Mouse (Mus musculus) forebrain, embryonic 12.5 days (tissue): Measurements from ENCODE around the gene Cabp2. TPM values are rescaled to one million over a fixed set of nuclear protein-coding genes. Genes with fewer than 3 reads are reported as not detected.

ENCODE experiments used
- ATAC-seq: fragments of 200-750 bp; cut with Nextera tagmentation; 2 replicates; pipeline ENCODE4 v1.8.0; 2017; ENCODE audit warnings: moderate TSS enrichment; ENCODE audit not compliant: low FRiP score
- H3K27ac ChIP-seq: fragments of 300-500 bp; sonication (generic); 2 replicates; pipeline ENCODE4 v1.5.1; 2016; ENCODE audit warnings: mild to moderate bottlenecking
- H3K27me3 ChIP-seq: fragments of 300-500 bp; sonication (generic); 2 replicates; pipeline ENCODE4 v1.6.1; 2016; ENCODE audit warnings: mild to moderate bottlenecking
- H3K36me3 ChIP-seq: fragments of 300-500 bp; sonication (generic); replicated peaks from 2 replicates; pipeline ENCODE4 v1.6.1; 2016; ENCODE audit warnings: mild to moderate bottlenecking
- H3K4me1 ChIP-seq: fragments of 300-500 bp; sonication (generic); 2 replicates; pipeline ENCODE4 v1.6.1; 2016
- H3K4me2 ChIP-seq: fragments of 300-500 bp; sonication (generic); 2 replicates; pipeline ENCODE4 v1.6.1; 2016; ENCODE audit warnings: mild to moderate bottlenecking, moderate library complexity
- H3K4me3 ChIP-seq: fragments of 300-500 bp; sonication (generic); replicated peaks from 2 replicates; pipeline ENCODE4 v1.5.1; 2016; ENCODE audit warnings: mild to moderate bottlenecking
- H3K9ac ChIP-seq: fragments of 300-500 bp; sonication (generic); 2 replicates; pipeline ENCODE4 v1.6.1; 2016; ENCODE audit warnings: mild to moderate bottlenecking
- H3K9me3 ChIP-seq: fragments of 300-500 bp; sonication (generic); 2 replicates; pipeline ENCODE4 v1.6.1; 2016
- WGBS: fragments of 180-500 bp; shearing (Covaris S2); methylation state at CpG from one replicate; pipeline ENCODE4 v1.1.7; 2016; 5-methylcytosine and 5-hydroxymethylcytosine counted together
- polyA plus RNA-seq: library from polyadenylated mRNA; unstranded; fragments of >200 nt; fragmentation: Nextera tagmentation; extraction: Ambion mirVana; gene quantifications from 2 replicates; pipeline ENCODE4 v1.2.1, GENCODE M21; 2016

Gene Cabp2
- polyA plus RNA-seq, 1 experiment from 2014 or later, result not detected

- H3K27me3 ChIP-seq, result no peaks in the 10 kb centered on the region
- H3K27ac ChIP-seq, result no peak overlapping the region
- H3K4me1 ChIP-seq, result no peaks in the 10 kb centered on the region
- no peak overlapping the region for H3K4me3 ChIP-seq
- no peak overlapping the region for H3K4me2 ChIP-seq
- H3K36me3 ChIP-seq, result no peaks in the 10 kb centered on the region
- no peaks in the 10 kb centered on the region for H3K9me3 ChIP-seq
- H3K9ac ChIP-seq, result no peak overlapping the region
- WGBS, result 91% methylated on average over 6 of the region's 6 CpGs
- no peak for ATAC-seq
Observed at GRCm38 (mm10) chr19:4071406-4071805, 10.0 kb upstream of the Cabp2 start.

DNA sequence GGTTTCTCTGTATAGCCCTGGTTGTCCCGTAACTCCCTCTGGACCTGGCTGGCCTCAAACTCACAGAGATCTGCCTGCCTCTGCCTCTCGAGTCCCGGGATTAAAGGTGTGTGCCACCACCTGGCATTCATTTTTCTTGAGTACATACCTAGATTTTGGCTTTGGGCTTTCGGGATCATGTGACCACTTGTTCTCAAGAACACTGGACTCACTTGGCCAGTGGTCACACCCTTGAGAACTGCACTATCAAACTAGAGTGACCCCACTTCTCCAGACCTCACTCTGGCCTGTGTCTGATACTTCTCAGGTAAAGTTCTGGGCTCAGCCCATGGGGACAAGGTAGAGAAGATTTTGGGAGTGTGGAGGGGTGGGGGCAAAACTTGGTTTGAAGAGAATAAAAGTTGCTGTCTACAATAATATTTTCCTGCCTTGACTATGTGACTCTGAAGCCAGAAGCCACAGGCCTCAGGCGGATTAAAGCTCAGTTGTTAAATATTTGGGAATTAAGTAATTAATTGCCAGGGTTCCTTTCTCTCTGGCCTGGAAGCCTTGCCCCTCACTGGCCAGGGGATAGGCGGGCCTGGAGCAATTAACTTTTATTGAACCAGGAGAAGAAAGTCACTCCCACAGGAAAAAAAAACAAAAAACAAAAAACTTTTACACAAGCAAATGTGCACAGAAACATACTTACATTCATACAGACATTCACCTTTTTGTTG lies 8.5 kb upstream of the Cabp2 start:
- Histone ChIP-seq H3K4me3 (no peak overlapping the region), H3K27ac (no peak overlapping the region), H3K4me2 (no peak overlapping the region), H3K9ac (no peak overlapping the region), H3K9me3 (no peaks in the 10 kb centered on the region), H3K4me1 (no peaks in the 10 kb centered on the region), H3K36me3 (no peaks in the 10 kb centered on the region), H3K27me3 (no peaks in the 10 kb centered on the region)
- no peak for ATAC-seq
- WGBS, result 73% methylated on average over 6 of the region's 6 CpGs

GRCm38 (mm10) chr19:4075531-4075930 lies 5.8 kb upstream of the Cabp2 start:
- Histone ChIP-seq H3K27me3 (no peaks in the 10 kb centered on the region), H3K9ac (no peak overlapping the region), H3K4me2 (no peak overlapping the region), H3K36me3 (no peaks in the 10 kb centered on the region), H3K9me3 (no peaks in the 10 kb centered on the region), H3K4me3 (no peak overlapping the region), H3K27ac (no peak overlapping the region), H3K4me1 (no peaks in the 10 kb centered on the region)
- ATAC-seq, result no peak
- WGBS, result 86% methylated on average over 1 of the region's 1 CpGs

- no peaks in the 10 kb centered on the region for H3K36me3 ChIP-seq
- peaks cover 8% of the 10 kb centered on the region; the same call in 1 of the 2 replicates for H3K27me3 ChIP-seq
- no peaks in the 10 kb centered on the region for H3K4me1 ChIP-seq
- no peaks in the 10 kb centered on the region for H3K9me3 ChIP-seq
- H3K9ac ChIP-seq, result no peak overlapping the region
- H3K27ac ChIP-seq, result no peak overlapping the region
- WGBS, result 77% methylated on average over 1 of the region's 1 CpGs
- no peak overlapping the region for H3K4me2 ChIP-seq
- H3K4me3 ChIP-seq, result no peak overlapping the region
- ATAC-seq, result no peak
Observed at GRCm38 (mm10) chr19:4079594-4079993, 1.8 kb upstream of the Cabp2 start.

GRCm38 (mm10) chr19:4080511-4081009 lies 818 bp upstream of the Cabp2 start:
- 73% methylated on average over 8 of the region's 8 CpGs for WGBS
- Histone ChIP-seq H3K27ac (no peak overlapping the region), H3K4me2 (no peak overlapping the region), H3K9me3 (no peaks in the 10 kb centered on the region), H3K9ac (no peak overlapping the region), H3K36me3 (no peaks in the 10 kb centered on the region), H3K4me3 (no peak overlapping the region), H3K27me3 (peaks cover 8% of the 10 kb centered on the region; the same call in 1 of the 2 replicates), H3K4me1 (no peaks in the 10 kb centered on the region)
- ATAC-seq, result no peak

DNA sequence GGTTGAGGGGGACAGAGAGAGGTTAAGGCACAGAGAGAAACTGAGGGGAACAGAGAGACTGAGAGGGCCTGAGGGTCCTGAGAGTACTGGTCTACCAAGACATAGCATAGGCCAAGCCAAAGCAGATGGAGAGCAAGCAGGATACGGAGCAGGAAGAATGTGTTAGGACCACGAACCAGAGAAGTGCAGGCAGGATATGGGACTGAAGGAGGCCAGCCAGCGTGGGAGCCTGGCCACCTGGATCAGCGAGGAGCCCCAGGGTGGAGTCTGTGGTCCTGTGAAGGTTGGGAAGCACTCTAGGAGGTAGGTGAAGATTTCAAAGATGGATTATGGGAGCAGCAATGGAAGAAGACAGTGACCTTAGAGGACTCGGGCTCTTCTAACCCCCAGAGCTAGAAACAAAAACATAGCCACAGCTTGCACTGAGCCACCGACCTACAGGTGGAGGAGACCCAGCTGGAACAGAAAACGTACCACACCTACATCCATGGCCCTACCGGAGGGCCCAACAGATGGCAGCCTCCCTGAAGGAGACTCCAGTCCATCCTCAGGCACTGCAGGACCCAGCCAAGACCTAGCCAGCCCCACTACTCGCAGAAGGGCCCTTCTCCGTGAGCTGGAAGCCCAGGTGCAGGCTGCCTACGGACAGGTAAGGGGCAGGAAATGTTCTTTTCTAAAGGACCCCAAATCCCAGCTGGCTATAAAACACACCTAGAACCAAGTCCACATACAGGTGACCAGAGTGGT lies 1.0 kb downstream of the Cabp2 start:
- Histone ChIP-seq H3K4me2 (no peak overlapping the region), H3K9ac (no peak overlapping the region), H3K36me3 (no peaks in the 10 kb centered on the region), H3K27ac (no peak overlapping the region), H3K27me3 (peaks cover 8% of the 10 kb centered on the region; the same call in 1 of the 2 replicates), H3K9me3 (no peaks in the 10 kb centered on the region), H3K4me1 (no peaks in the 10 kb centered on the region), H3K4me3 (no peak overlapping the region)
- ATAC-seq, result no peak
- 87% methylated on average over 11 of the region's 11 CpGs for WGBS

GRCm38 (mm10) chr19:4083316-4083715 lies 1.9 kb downstream of the Cabp2 start:
- no peak for ATAC-seq
- no peak overlapping the region for H3K4me3 ChIP-seq
- H3K9ac ChIP-seq, result no peak overlapping the region
- no peaks in the 10 kb centered on the region for H3K9me3 ChIP-seq
- H3K27me3 ChIP-seq, result peaks cover 8% of the 10 kb centered on the region; the same call in 1 of the 2 replicates
- no peaks in the 10 kb centered on the region for H3K4me1 ChIP-seq
- no peaks in the 10 kb centered on the region for H3K36me3 ChIP-seq
- WGBS, result 72% methylated on average over 7 of the region's 7 CpGs
- no peak overlapping the region for H3K4me2 ChIP-seq
- no peak overlapping the region for H3K27ac ChIP-seq

GRCm38 (mm10) chr19:4083826-4084225 lies 2.4 kb downstream of the Cabp2 start:
- Histone ChIP-seq H3K27me3 (peaks cover 8% of the 10 kb centered on the region; the same call in 1 of the 2 replicates), H3K4me2 (no peak overlapping the region), H3K9me3 (no peaks in the 10 kb centered on the region), H3K27ac (no peak overlapping the region), H3K9ac (no peak overlapping the region), H3K36me3 (no peaks in the 10 kb centered on the region), H3K4me1 (no peaks in the 10 kb centered on the region), H3K4me3 (no peak overlapping the region)
- 37% methylated on average over 8 of the region's 8 CpGs for WGBS
- ATAC-seq, result no peak

DNA sequence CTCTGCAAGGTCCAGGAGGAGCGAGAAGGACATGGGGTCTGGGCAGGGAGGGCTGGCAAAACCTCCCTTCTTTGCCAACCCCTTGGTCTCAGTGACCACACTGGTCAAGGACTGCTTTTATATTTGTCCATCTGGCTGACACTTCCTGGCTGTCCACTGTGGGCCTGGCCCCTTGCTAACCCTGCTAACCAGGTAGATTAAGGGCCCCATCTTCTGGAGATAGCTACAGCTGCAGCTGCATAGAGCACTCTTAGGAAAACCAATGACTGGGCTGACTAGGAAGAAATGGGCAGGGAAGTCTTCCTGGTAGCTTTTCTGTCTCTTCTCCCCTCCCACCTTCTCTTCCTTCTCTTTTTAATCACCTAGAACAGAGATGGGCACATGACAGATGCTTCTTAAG lies 3.6 kb downstream of the Cabp2 start:
- 93% methylated on average over 1 of the region's 1 CpGs for WGBS

DNA sequence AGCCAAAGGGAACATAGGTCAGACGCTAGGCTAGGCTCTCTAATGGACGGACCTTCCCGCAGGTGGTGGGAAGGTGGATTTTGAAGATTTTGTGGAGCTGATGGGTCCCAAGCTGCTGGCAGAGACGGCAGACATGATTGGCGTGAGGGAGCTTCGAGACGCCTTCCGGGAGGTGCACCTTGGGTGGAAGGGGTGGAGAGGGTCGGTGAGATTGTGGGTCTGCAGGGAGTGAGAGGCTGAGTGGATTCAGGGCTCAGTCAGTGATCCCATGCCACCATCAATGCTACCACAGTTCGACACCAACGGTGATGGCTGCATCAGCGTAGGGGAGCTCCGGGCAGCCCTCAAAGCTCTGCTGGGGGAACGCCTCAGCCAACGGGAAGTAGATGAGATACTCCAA lies 4.8 kb downstream of the Cabp2 start:
- Histone ChIP-seq H3K9me3 (no peaks in the 10 kb centered on the region), H3K36me3 (no peaks in the 10 kb centered on the region), H3K27ac (no peak overlapping the region), H3K4me1 (no peaks in the 10 kb centered on the region), H3K4me3 (no peak overlapping the region), H3K27me3 (peaks cover 18% of the 10 kb centered on the region; the same call in 1 of the 2 replicates), H3K4me2 (no peak overlapping the region), H3K9ac (no peak overlapping the region)
- no peak for ATAC-seq
- 91% methylated on average over 15 of the region's 15 CpGs for WGBS

More for the DNA sequence above, 3.6 kb downstream of the Cabp2 start:
- Histone ChIP-seq H3K27me3 (peaks cover 14% of the 10 kb centered on the region; the same call in 1 of the 2 replicates), H3K4me1 (no peaks in the 10 kb centered on the region), H3K4me2 (no peak overlapping the region), H3K9ac (no peak overlapping the region), H3K4me3 (no peak overlapping the region), H3K36me3 (no peaks in the 10 kb centered on the region), H3K27ac (no peak overlapping the region), H3K9me3 (no peaks in the 10 kb centered on the region)
- no peak for ATAC-seq

GRCm38 (mm10) chr19:4087090-4087489 lies 5.7 kb downstream of the Cabp2 start:
- H3K9ac ChIP-seq, result no peak overlapping the region
- no peak overlapping the region for H3K27ac ChIP-seq
- 93% methylated on average over 5 of the region's 5 CpGs for WGBS
- H3K4me2 ChIP-seq, result no peak overlapping the region
- H3K4me1 ChIP-seq, result no peaks in the 10 kb centered on the region
- H3K27me3 ChIP-seq, result peaks cover 18% of the 10 kb centered on the region; the same call in 1 of the 2 replicates
- ATAC-seq, result no peak
- H3K9me3 ChIP-seq, result no peaks in the 10 kb centered on the region
- H3K4me3 ChIP-seq, result no peak overlapping the region
- no peaks in the 10 kb centered on the region for H3K36me3 ChIP-seq

GRCm38 (mm10) chr19:4088146-4088545 lies 6.8 kb downstream of the Cabp2 start:
- no peaks in the 10 kb centered on the region for H3K9me3 ChIP-seq
- ATAC-seq, result no peak
- H3K4me1 ChIP-seq, result no peaks in the 10 kb centered on the region

More at GRCm38 (mm10) chr19:4088146-4088545, 6.8 kb downstream of the Cabp2 start:
- Histone ChIP-seq H3K27me3 (peaks cover 18% of the 10 kb centered on the region; the same call in 1 of the 2 replicates), H3K36me3 (no peaks in the 10 kb centered on the region), H3K9ac (no peak overlapping the region), H3K4me3 (no peak overlapping the region), H3K4me2 (no peak overlapping the region), H3K27ac (no peak overlapping the region)
- whole genome bisulfite sequencing, result 57% methylated on average over 5 of the region's 5 CpGs
